Mouse (Mus musculus) megakaryocyte-erythroid progenitor cell, adult 5 weeks (primary cell): ENCODE data around the gene Cnot2. TPM values are rescaled to one million over a fixed set of nuclear protein-coding genes. Genes with fewer than 3 reads are reported as not detected.

Experiments used
- polyA plus RNA-seq: library from polyadenylated mRNA; stranded (reverse); fragments of >175 nt; gene quantifications from 2 replicates; pipeline ENCODE4 v1.2.3, GENCODE M21; 2012

The Cnot2 gene
- polyA plus RNA-seq: 5.6 and 6.1 TPM in 2 replicates

DNA sequence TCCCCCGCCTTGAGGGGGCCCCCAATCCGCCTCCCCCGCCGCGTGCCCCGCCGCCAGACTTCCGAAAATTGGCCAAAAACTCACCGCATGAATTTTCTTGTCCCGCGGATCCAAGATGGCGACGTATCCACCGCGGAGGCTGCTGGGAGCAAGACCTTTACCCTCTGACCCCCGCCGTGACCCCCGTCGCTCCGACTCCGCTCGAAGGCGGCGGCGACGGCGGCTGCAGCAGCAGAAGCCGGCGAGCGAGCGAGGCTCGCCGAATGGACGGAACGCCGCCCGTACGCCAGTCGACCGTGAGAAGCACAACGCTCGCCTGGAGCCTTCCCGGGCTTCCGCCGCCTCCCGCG is at the start of gene Cnot2:
TSS of gene Cnot2 (minus strand) at position 143 of the 350 bp plus-strand sequence.

GRCm38 (mm10) chr10:116473759-116474549 is 107.4 kb downstream of the Cnot2 start, which contains the start of gene Kcnmb4:
TSS of gene Kcnmb4 (minus strand) at chr10:116473878.

Other genes with a start within 250 kb of the Cnot2 start
- 0.20 and 0.36 TPM in 2 replicates for gene Kcnmb4, start 107.6 kb downstream of the Cnot2 start, polyA plus RNA-seq